Mouse (Mus musculus): Measurements from ENCODE around the gene Snrpg.
"Not testable (repeated sequence)": the region's sequence is repeated elsewhere in the genome, so short reads cannot be mapped to it uniquely, and the experiment has no call there.

The Snrpg gene

GRCm38 (mm10) chr6:86366853-86367249 lies 4.3 kb upstream of the Snrpg start:
- DNase-seq (ENCODE audit: low spot score in 2 of 2), result no peak

- DNase-seq (ENCODE audit: low spot score in 2 of 2), result no peak
These were observed 2.6 kb upstream of the Snrpg start for GRCm38 (mm10) chr6:86368479-86368878.

GRCm38 (mm10) chr6:86370093-86370713 lies 901 bp upstream of the Snrpg start:
- no peak for DNase-seq (ENCODE audit: low spot score in 2 of 2)

- peak; percentile 91 to 96 for DNase-seq (ENCODE audit: low spot score in 2 of 2)
These were observed 322 bp downstream of the Snrpg start for GRCm38 (mm10) chr6:86371340-86371911.

GRCm38 (mm10) chr6:86371950-86372516 lies 929 bp downstream of the Snrpg start:
- no peak for DNase-seq (ENCODE audit: low spot score in 2 of 2)

- no peak for DNase-seq (ENCODE audit: low spot score in 2 of 2)
These were observed 2.5 kb downstream of the Snrpg start for GRCm38 (mm10) chr6:86373556-86373955.

GRCm38 (mm10) chr6:86378341-86378740 lies 7.2 kb downstream of the Snrpg start:
- no peak for DNase-seq (ENCODE audit: low spot score in 2 of 2)

- not testable (repeated sequence) for DNase-seq (ENCODE audit: low spot score in 2 of 2)
These were observed 9.0 kb downstream of the Snrpg start for GRCm38 (mm10) chr6:86380112-86380511.

- no peak for DNase-seq (ENCODE audit: low spot score in 2 of 2)
These were observed 11.4 kb downstream of the Snrpg start for GRCm38 (mm10) chr6:86382551-86382950.

- DNase-seq (ENCODE audit: low spot score in 2 of 2), result no peak
These were observed 12.3 kb downstream of the Snrpg start for GRCm38 (mm10) chr6:86383370-86383769.

GRCm38 (mm10) chr6:86384692-86385091 lies 13.6 kb downstream of the Snrpg start:
- DNase-seq (ENCODE audit: low spot score in 2 of 2), result no peak

- DNase-seq (ENCODE audit: low spot score in 2 of 2), result no peak
These were observed 14.4 kb downstream of the Snrpg start for GRCm38 (mm10) chr6:86385362-86386104.

GRCm38 (mm10) chr6:86387313-86387712 lies 16.2 kb downstream of the Snrpg start:
- no peak for DNase-seq (ENCODE audit: low spot score in 2 of 2)

GRCm38 (mm10) chr6:86388461-86388860 lies 17.4 kb downstream of the Snrpg start:
- no peak for DNase-seq (ENCODE audit: low spot score in 2 of 2)

- DNase-seq (ENCODE audit: low spot score in 2 of 2), result no peak
These were observed 20.2 kb downstream of the Snrpg start for GRCm38 (mm10) chr6:86391326-86391725.

GRCm38 (mm10) chr6:86393187-86393586 lies 22.1 kb downstream of the Snrpg start:
- DNase-seq (ENCODE audit: low spot score in 2 of 2), result no peak

- DNase-seq (ENCODE audit: low spot score in 2 of 2), result no peak
These were observed 23.1 kb downstream of the Snrpg start for GRCm38 (mm10) chr6:86394078-86394720.

GRCm38 (mm10) chr6:86395021-86395420 lies 23.9 kb downstream of the Snrpg start:
- peak in 1 of 2 experiments; percentile 54 for DNase-seq (ENCODE audit: low spot score in 2 of 2)

- DNase-seq (ENCODE audit: low spot score in 2 of 2), result no peak
These were observed 24.9 kb downstream of the Snrpg start for GRCm38 (mm10) chr6:86395969-86396368.

GRCm38 (mm10) chr6:86396581-86397256 lies 25.6 kb downstream of the Snrpg start, which contains the start of gene Pcyox1:
TSS of gene Pcyox1 (minus strand) at chr6:86397154.
- peak; percentile 87 to 91 for DNase-seq (ENCODE audit: low spot score in 2 of 2)

GRCm38 (mm10) chr6:86397257-86397980 lies 26.3 kb downstream of the Snrpg start:
- no peak for DNase-seq (ENCODE audit: low spot score in 2 of 2)
